Mouse (Mus musculus) liver, embryonic 13.5 days (tissue): ENCODE measurements at regions not wholly inside any gene's neighbourhood (a gene's known extent, or its start where the extent isn't known, plus 50 kb on each side); places are given as distances from the start of the nearest gene placed in this dataset.

Experiments used
- ATAC-seq: fragments of 200-750 bp; cut with Nextera tagmentation; 2 replicates; pipeline ENCODE4 v1.8.0; 2017; ENCODE audit warnings: low read depth, mild to moderate bottlenecking, moderate number of reproducible peaks, moderate library complexity
- DNase-seq: peaks from one replicate; pipeline ENCODE4 v3.0.0; 2022
- H3K27ac ChIP-seq: fragments of 300-500 bp; sonication (generic); 2 replicates; pipeline ENCODE4 v1.5.1; 2015; ENCODE audit warnings: moderate library complexity, mild to moderate bottlenecking, inconsistent platforms
- H3K27me3 ChIP-seq: fragments of 300-500 bp; sonication (generic); 2 replicates; pipeline ENCODE4 v1.6.1; 2015; ENCODE audit warnings: mild to moderate bottlenecking, inconsistent platforms
- H3K36me3 ChIP-seq: fragments of 300-500 bp; sonication (generic); 2 replicates; pipeline ENCODE4 v1.6.1; 2015; ENCODE audit warnings: mild to moderate bottlenecking, inconsistent platforms
- H3K4me1 ChIP-seq: fragments of 300-500 bp; sonication (generic); replicated peaks from 2 replicates; pipeline ENCODE4 v1.6.1; 2015; ENCODE audit warnings: inconsistent platforms
- H3K4me2 ChIP-seq: fragments of 300-500 bp; sonication (generic); 2 replicates; pipeline ENCODE4 v1.6.1; 2015; ENCODE audit warnings: inconsistent platforms, mild to moderate bottlenecking, moderate library complexity
- H3K4me3 ChIP-seq: fragments of 300-500 bp; sonication (generic); replicated peaks from 2 replicates; pipeline ENCODE4 v1.5.1; 2015; ENCODE audit warnings: mild to moderate bottlenecking, inconsistent platforms
- H3K9ac ChIP-seq: fragments of 300-500 bp; sonication (generic); 2 replicates; pipeline ENCODE4 v1.6.1; 2015; ENCODE audit warnings: mild to moderate bottlenecking, inconsistent platforms
- H3K9me3 ChIP-seq: fragments of 300-500 bp; sonication (generic); replicated peaks from 2 replicates; pipeline ENCODE4 v1.6.1; 2016; ENCODE audit warnings: inconsistent platforms
- WGBS: fragments of 180-500 bp; shearing (Covaris S2); methylation state at CpG from one replicate; pipeline ENCODE4 v1.1.7; 2015; ENCODE audit not compliant: insufficient replicate concordance; 5-methylcytosine and 5-hydroxymethylcytosine counted together

DNA sequence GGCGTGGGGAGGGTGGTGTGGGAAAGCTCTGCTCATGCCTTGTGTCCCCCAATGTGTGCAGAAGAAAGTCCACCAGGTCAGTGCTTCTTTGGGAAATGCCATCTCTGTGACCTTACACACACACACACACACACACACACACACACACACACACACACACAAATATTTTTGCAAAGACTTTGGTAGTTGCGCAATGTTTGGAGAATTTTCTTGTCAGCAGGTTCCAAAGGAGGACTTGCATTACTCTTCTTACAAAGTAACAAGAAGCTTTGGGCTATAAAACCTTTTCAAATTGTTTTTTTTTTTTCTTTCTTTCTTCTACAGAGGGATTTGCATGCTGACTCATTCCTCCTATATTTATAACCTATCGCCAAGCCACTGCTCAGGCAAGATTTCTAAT lies 59.1 kb upstream of the Npvf start:
- no peak for ATAC-seq
- Histone ChIP-seq H3K27ac (no peak overlapping the region), H3K4me2 (no peak overlapping the region), H3K27me3 (no peaks in the 10 kb centered on the region), H3K9me3 (no peaks in the 10 kb centered on the region), H3K9ac (no peak overlapping the region), H3K36me3 (no peaks in the 10 kb centered on the region), H3K4me3 (no peak overlapping the region), H3K4me1 (no peaks in the 10 kb centered on the region)
- DNase-seq, result no peak
- WGBS, result 80% methylated on average over 3 of the region's 3 CpGs

DNA sequence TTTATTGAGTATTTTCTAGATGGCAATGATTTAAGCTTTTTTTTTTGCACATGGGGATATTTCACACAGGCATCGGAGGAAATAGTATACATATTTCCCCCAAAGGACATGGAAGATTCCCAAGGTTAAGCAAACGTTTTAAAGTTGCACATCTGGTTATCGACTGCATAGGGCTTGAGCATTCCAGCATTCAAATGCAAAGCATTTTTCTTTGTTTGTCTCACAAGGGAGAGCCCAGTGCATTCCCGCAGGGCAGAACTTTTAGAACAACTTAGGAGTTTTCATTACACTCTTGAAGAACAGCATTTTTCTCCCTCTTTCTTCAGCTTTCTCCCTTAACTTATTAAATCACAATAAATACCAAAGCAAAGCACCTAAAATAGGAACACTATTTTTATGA lies 64.4 kb upstream of the Npvf start:
- ATAC-seq (no peak), DNase-seq (no peak)
- H3K27me3 ChIP-seq, result no peaks in the 10 kb centered on the region
- H3K27ac ChIP-seq, result no peak overlapping the region
- H3K4me1 ChIP-seq, result no peaks in the 10 kb centered on the region
- 46% methylated on average over 4 of the region's 4 CpGs for WGBS
- no peaks in the 10 kb centered on the region for H3K36me3 ChIP-seq
- H3K9ac ChIP-seq, result no peak overlapping the region
- H3K4me3 ChIP-seq, result no peak overlapping the region
- no peaks in the 10 kb centered on the region for H3K9me3 ChIP-seq
- H3K4me2 ChIP-seq, result no peak overlapping the region

DNA sequence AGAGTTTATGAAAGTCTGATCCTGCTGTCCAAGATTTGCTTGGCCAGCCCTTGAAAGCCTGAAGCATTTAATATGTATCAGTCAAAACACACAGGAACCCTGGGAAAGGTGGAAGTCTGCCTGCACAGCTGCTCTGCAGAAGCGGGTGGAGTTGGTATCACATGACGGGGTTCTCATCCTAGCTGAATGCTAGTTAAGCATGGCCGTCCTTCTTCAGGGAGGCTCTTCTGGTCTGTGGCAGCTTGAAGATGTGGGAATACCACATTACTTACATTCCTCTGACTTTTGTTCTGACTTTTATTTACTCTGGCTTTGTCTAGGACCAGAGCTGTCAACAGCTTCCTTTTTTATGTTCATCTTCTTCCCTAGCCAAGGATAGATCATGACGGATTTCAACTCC lies 66.1 kb upstream of the Npvf start:
- no peak overlapping the region for H3K9ac ChIP-seq
- ATAC-seq, result no peak
- WGBS, result 50% methylated on average over 4 of the region's 4 CpGs
- H3K36me3 ChIP-seq, result no peaks in the 10 kb centered on the region
- H3K4me2 ChIP-seq, result no peak overlapping the region
- H3K4me3 ChIP-seq, result no peak overlapping the region
- no peaks in the 10 kb centered on the region for H3K4me1 ChIP-seq
- no peak overlapping the region for H3K27ac ChIP-seq
- H3K27me3 ChIP-seq, result no peaks in the 10 kb centered on the region
- H3K9me3 ChIP-seq, result no peaks in the 10 kb centered on the region
- no peak for DNase-seq

- Histone ChIP-seq H3K9me3 (no peaks in the 10 kb centered on the region), H3K4me3 (no peak overlapping the region), H3K4me2 (no peak overlapping the region), H3K9ac (no peak overlapping the region), H3K4me1 (no peaks in the 10 kb centered on the region), H3K27me3 (no peaks in the 10 kb centered on the region), H3K36me3 (no peaks in the 10 kb centered on the region), H3K27ac (no peak overlapping the region)
- ATAC-seq, result no peak
- 71% methylated on average over 3 of the region's 3 CpGs for WGBS
- DNase-seq, result no peak
Measured at GRCm38 (mm10) chr6:50725640-50726039, 71.4 kb upstream of the Npvf start.

DNA sequence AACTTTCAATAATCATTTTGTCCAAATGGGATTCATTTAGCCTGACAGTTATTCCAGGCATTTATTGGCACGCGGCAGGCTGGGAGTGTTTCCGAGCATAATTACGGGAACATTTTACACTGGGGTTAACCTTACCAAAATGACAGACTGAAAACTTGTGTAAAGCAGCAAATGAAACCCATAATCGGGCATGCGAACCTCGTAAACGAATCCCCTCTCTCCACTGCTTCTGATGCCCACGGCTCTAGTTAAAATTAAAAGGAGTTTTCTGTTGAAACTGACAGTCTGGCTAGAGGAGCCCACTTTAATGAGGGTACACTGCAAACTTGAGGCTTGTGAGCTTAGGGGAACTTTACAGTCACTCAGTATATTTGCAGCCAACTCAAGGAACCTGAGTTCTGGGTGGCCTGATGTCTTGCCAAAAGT lies 71.9 kb upstream of the Npvf start:
- ATAC-seq, result no peak
- Histone ChIP-seq H3K4me2 (no peak overlapping the region), H3K4me3 (no peak overlapping the region), H3K9ac (no peak overlapping the region), H3K27ac (no peak overlapping the region), H3K27me3 (no peaks in the 10 kb centered on the region), H3K4me1 (peaks cover 3% of the 10 kb centered on the region; the same call in 1 of the 2 replicates), H3K9me3 (no peaks in the 10 kb centered on the region), H3K36me3 (no peaks in the 10 kb centered on the region)
- 74% methylated on average over 9 of the region's 9 CpGs for WGBS
- DNase-seq, result no peak

DNA sequence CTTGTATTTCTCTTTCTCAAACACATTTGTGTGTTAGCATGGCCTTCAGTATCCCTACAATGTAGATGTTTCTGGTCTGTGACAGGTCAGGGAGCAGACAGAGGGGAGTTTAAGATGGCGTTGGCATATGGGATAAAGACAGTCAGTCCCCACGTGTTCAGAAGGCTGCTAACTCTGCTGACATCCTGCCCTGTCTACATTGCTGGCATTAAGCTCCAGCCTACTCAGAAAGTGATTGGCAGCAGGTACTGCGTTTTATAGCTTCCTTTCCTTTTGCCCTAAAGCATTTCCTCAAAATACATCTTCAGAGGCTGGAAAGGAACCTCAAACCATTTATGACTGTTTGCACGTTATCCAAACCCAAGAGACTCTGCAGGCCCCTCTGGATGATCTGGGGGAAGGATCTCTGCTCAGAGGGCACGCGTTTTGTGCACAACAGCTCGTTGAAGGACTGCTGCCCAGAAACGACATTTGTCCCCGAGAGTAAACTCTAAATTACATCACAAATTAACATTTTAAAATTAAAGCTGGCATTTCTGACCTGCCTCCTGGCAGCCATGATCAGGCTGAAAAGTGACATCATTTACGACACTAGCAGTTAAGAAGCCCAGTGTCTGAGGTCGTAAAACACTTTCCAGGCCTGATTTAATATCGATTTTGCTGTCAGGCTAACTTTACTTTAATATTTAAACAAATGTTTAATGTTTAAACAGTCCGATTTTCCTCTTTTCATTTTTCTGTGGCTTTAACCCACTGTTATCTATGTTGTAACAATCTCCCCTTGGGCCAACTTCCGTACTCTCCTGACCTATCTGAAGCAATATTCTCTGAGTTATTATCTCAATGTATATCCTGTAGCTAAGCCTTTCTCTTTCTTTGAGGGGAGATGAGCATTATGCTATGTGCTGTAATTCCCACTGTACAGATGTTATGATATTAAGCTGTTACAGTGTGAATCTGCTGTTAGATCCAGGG lies 76.8 kb upstream of the Npvf start:
- WGBS, result 41% methylated on average over 14 of the region's 14 CpGs
- H3K27ac ChIP-seq, result no peak overlapping the region
- no peak overlapping the region for H3K4me3 ChIP-seq
- no peak overlapping the region for H3K4me2 ChIP-seq
- no peaks in the 10 kb centered on the region for H3K27me3 ChIP-seq
- no peaks in the 10 kb centered on the region for H3K9me3 ChIP-seq
- peaks cover 3% of the 10 kb centered on the region; the same call in 1 of the 2 replicates for H3K4me1 ChIP-seq
- no peak for DNase-seq
- no peaks in the 10 kb centered on the region for H3K36me3 ChIP-seq
- no peak for ATAC-seq
- no peak overlapping the region for H3K9ac ChIP-seq

GRCm38 (mm10) chr6:50734701-50735100 lies 80.5 kb upstream of the Npvf start:
- Histone ChIP-seq H3K9ac (no peak overlapping the region), H3K27me3 (no peaks in the 10 kb centered on the region), H3K9me3 (no peaks in the 10 kb centered on the region), H3K4me3 (no peak overlapping the region), H3K4me1 (peaks cover 3% of the 10 kb centered on the region; the same call in 1 of the 2 replicates), H3K27ac (no peak overlapping the region), H3K4me2 (no peak overlapping the region), H3K36me3 (no peaks in the 10 kb centered on the region)
- DNase-seq (no peak), ATAC-seq (no peak)
- 71% methylated on average over 2 of the region's 2 CpGs for WGBS

GRCm38 (mm10) chr6:50735825-50736224 lies 81.6 kb upstream of the Npvf start:
- H3K27me3 ChIP-seq, result no peaks in the 10 kb centered on the region
- H3K36me3 ChIP-seq, result no peaks in the 10 kb centered on the region
- WGBS, result 56% methylated on average over 2 of the region's 2 CpGs
- DNase-seq (no peak), ATAC-seq (no peak)
- no peaks in the 10 kb centered on the region for H3K9me3 ChIP-seq
- peaks cover 3% of the 10 kb centered on the region; the same call in 1 of the 2 replicates for H3K4me1 ChIP-seq
- no peak overlapping the region for H3K9ac ChIP-seq
- H3K4me3 ChIP-seq, result no peak overlapping the region
- H3K27ac ChIP-seq, result no peak overlapping the region
- no peak overlapping the region for H3K4me2 ChIP-seq

GRCm38 (mm10) chr6:50742009-50742408 lies 87.8 kb upstream of the Npvf start:
- Histone ChIP-seq H3K36me3 (no peaks in the 10 kb centered on the region), H3K27me3 (no peaks in the 10 kb centered on the region), H3K9ac (no peak overlapping the region), H3K4me1 (no peaks in the 10 kb centered on the region), H3K4me2 (no peak overlapping the region), H3K9me3 (no peaks in the 10 kb centered on the region), H3K27ac (no peak overlapping the region), H3K4me3 (no peak overlapping the region)
- DNase-seq (no peak), ATAC-seq (no peak)
- 52% methylated on average over 4 of the region's 4 CpGs for WGBS

- Histone ChIP-seq H3K27me3 (no peaks in the 10 kb centered on the region), H3K4me3 (no peak overlapping the region), H3K9me3 (no peaks in the 10 kb centered on the region), H3K4me2 (no peak overlapping the region), H3K9ac (no peak overlapping the region), H3K27ac (no peak overlapping the region), H3K36me3 (no peaks in the 10 kb centered on the region), H3K4me1 (no peaks in the 10 kb centered on the region)
- 35% methylated on average over 6 of the region's 6 CpGs for WGBS
- ATAC-seq (no peak), DNase-seq (no peak)
Measured at GRCm38 (mm10) chr6:50744462-50745166, 90.4 kb upstream of the Npvf start.

- 66% methylated on average over 7 of the region's 7 CpGs for WGBS
- ATAC-seq (no peak), DNase-seq (no peak)
- Histone ChIP-seq H3K4me3 (no peak overlapping the region), H3K4me2 (no peak overlapping the region), H3K27me3 (no peaks in the 10 kb centered on the region), H3K9me3 (no peaks in the 10 kb centered on the region), H3K27ac (no peak overlapping the region), H3K36me3 (no peaks in the 10 kb centered on the region), H3K4me1 (no peaks in the 10 kb centered on the region), H3K9ac (no peak overlapping the region)
Measured at GRCm38 (mm10) chr6:50753151-50753550, 98.9 kb upstream of the Npvf start.
